Mouse (Mus musculus) gonadal fat pad, adult 2 months (tissue): ENCODE results near the gene Kif21a. TPM values are rescaled to one million over a fixed set of nuclear protein-coding genes. Genes with fewer than 3 reads are reported as not detected.

ENCODE experiments used
- DNase-seq: peaks from one replicate; pipeline ENCODE4 v3.0.0-alpha.2; 2012; ENCODE audit warnings: low read depth
- polyA plus RNA-seq: library from polyadenylated mRNA; depleted of rRNA; stranded (reverse); fragments of >200 nt; gene quantifications from 2 replicates; pipeline ENCODE4 v1.2.3, GENCODE M21; 2012; rRNA removed

Kif21a gene
- 8.9 and 11.5 TPM in 2 replicates for polyA plus RNA-seq

- DNase-seq, result no peak
These were observed at the start of gene Kif21a for GRCm38 (mm10) chr15:91049496-91050441. TSS of gene Kif21a (minus strand) at chr15:91049948.

- no peak for DNase-seq
These were observed 46.9 kb upstream of the Kif21a start for GRCm38 (mm10) chr15:91096606-91097005.

GRCm38 (mm10) chr15:91089427-91089826, 39.7 kb upstream of the Kif21a start:
- no peak for DNase-seq

- DNase-seq, result no peak
These were observed 38.3 kb upstream of the Kif21a start for GRCm38 (mm10) chr15:91088071-91088470.

GRCm38 (mm10) chr15:91077457-91078410, 28.0 kb upstream of the Kif21a start:
- DNase-seq, result peak; percentile 46

GRCm38 (mm10) chr15:91072440-91072839, 22.7 kb upstream of the Kif21a start:
- no peak for DNase-seq

GRCm38 (mm10) chr15:91064310-91064826, 14.6 kb upstream of the Kif21a start:
- peak; percentile 63 for DNase-seq

- no peak for DNase-seq
These were observed 14.1 kb upstream of the Kif21a start for GRCm38 (mm10) chr15:91063845-91064244.

GRCm38 (mm10) chr15:91056866-91057342, 7.2 kb upstream of the Kif21a start:
- no peak for DNase-seq

- DNase-seq, result no peak
These were observed 6.6 kb upstream of the Kif21a start for GRCm38 (mm10) chr15:91056176-91056865.

GRCm38 (mm10) chr15:91048951-91049495, 725 bp downstream of the Kif21a start:
- DNase-seq, result no peak

- DNase-seq, result no peak
These were observed 2.1 kb downstream of the Kif21a start for GRCm38 (mm10) chr15:91047627-91048026.

- DNase-seq, result no peak
These were observed 3.2 kb downstream of the Kif21a start for GRCm38 (mm10) chr15:91046506-91046905.

- no peak for DNase-seq
These were observed 6.5 kb downstream of the Kif21a start for GRCm38 (mm10) chr15:91043263-91043662.

- no peak for DNase-seq
These were observed 10.9 kb downstream of the Kif21a start for GRCm38 (mm10) chr15:91038860-91039259.

- no peak for DNase-seq
These were observed 15.7 kb downstream of the Kif21a start for GRCm38 (mm10) chr15:91034090-91034489.

- DNase-seq, result no peak
These were observed 16.2 kb downstream of the Kif21a start for GRCm38 (mm10) chr15:91033529-91033928.

GRCm38 (mm10) chr15:91028962-91029361, 20.8 kb downstream of the Kif21a start:
- no peak for DNase-seq

GRCm38 (mm10) chr15:91028494-91028893, 21.3 kb downstream of the Kif21a start:
- DNase-seq, result no peak

GRCm38 (mm10) chr15:91022276-91022675, 27.5 kb downstream of the Kif21a start:
- no peak for DNase-seq

- no peak for DNase-seq
These were observed 30.9 kb downstream of the Kif21a start for GRCm38 (mm10) chr15:91018861-91019187.
